Mouse (Mus musculus) activated CD4-positive, CD25-positive, alpha-beta regulatory T cell, adult 9 weeks (primary cell): ENCODE results near the gene Scn7a. TPM values are rescaled to one million over a fixed set of nuclear protein-coding genes. Genes with fewer than 3 reads are reported as not detected.

Experiments used
- polyA plus RNA-seq: library from polyadenylated mRNA; unstranded; fragments of 100-300 nt; shearing (Covaris generic); gene quantifications from one replicate; pipeline ENCODE4 v1.2.1, GENCODE M21; 2017

Gene Scn7a
- polyA plus RNA-seq = not detected

GRCm38 (mm10) chr2:66784765-66785164 lies at the start of gene Scn7a:
Scn7a (minus strand) TSS chr2:66784914.

DNA sequence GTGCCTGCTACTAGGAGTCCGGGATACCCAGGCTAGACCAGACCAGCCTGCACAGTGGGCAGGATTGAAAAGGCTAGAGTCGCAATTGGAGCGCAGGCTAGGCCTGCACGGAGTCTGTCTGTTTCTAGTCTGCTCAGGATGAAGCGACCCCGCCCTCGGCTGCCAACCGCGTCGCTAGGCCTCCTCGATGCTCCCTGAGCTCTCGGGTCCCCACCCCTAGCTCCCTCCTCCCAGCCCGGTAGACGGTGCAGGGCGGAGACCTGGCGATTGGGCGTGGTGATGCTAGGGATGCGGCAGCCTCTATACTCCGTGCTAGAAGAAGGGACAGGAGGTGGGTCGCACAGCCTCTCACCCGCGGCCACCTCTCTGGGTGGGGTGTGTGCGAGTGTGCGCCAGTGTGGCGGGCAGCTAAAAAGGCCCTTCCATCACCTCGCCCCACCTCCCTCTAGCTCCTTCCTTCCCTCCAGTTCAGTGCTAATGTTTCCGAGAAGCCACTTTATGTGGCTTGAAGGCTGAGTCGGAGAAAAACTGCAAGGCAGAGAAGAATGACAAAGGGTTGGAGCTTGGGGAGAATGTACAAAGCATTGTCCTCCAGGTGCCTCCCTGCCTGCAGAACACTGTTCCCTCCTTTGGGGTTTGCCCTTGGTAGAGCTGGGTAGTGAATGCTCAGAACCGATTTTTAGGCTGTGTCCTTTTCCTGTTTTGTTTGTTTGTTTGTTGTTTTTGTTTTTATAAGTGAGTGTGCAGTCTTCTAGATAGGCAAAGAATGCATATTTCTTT lies 149.9 kb downstream of the Scn7a start, which contains the start of gene Scn9a:
Scn9a (minus strand) TSS at position 383 of the 780 bp plus-strand sequence.

Other genes with a start within 250 kb of the Scn7a start
- gene Scn9a, start 150.0 kb downstream of the Scn7a start, polyA plus RNA-seq = 0.07 TPM